Mouse (Mus musculus): ENCODE data around the gene Gm436.

Gm436 gene

GRCm38 (mm10) chr4:144686268-144686667, at the start of gene Gm436:
Gm436 (minus strand) TSS chr4:144686368.
- DNase-seq, result no peak

GRCm38 (mm10) chr4:144721304-144721703, 35.1 kb upstream of the Gm436 start, which contains the start of gene Gm13178:
Gm13178 (minus strand) TSS chr4:144721404.
- DNase-seq, result no peak

- DNase-seq, result no peak
Observed at GRCm38 (mm10) chr4:144719691-144720090, 33.5 kb upstream of the Gm436 start.

GRCm38 (mm10) chr4:144718288-144718687, 32.1 kb upstream of the Gm436 start:
- DNase-seq, result no peak

- DNase-seq, result no peak
Observed at GRCm38 (mm10) chr4:144638263-144638662, 47.9 kb downstream of the Gm436 start.
